Mouse (Mus musculus) stomach, postnatal 0 days (tissue): ENCODE data around the gene Ank3.

Experiments used
- CTCF ChIP-seq: IDR thresholded peaks from 2 replicates; pipeline ENCODE4 v1.5.1; 2016; ENCODE audit warnings: antibody characterized with exemption, low read depth, mild to moderate bottlenecking, moderate library complexity
- EP300 ChIP-seq: optimal IDR thresholded peaks from 2 replicates; pipeline ENCODE3; 2016; ENCODE audit warnings: antibody characterized with exemption

DNA sequence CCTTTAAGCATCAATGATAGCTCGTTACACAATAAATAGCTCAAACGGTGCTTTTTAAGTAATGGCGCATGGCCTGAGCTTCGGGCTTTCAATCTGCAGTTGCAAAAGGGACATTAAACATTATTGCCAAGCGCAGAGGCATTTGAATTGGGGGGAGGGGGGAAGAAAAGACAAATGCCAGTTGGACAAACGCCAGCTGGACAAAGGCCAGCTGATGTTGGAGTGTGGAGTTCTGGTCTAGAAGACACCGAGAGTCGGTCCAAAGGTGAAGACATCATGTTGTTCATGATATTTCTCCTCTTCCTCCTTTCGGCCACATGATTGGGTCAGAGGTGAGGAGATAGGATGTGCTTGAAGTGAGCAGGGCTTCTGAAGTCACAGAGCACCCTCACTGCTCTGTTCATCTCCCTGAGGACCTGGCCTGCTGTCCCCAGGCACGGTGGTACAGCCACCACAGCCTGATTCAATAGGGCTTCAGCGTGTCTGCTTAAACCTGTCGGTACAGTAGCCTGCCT is 321.4 kb downstream of the Ank3 start:
- TF ChIP-seq CTCF = no peak
- no peak for TF ChIP-seq EP300
